Mouse (Mus musculus): ENCODE measurements around the gene Tbc1d10c. TPM values are rescaled to one million over a fixed set of nuclear protein-coding genes. Genes with fewer than 3 reads are reported as not detected.

The Tbc1d10c gene
- polyA plus RNA-seq, 1 experiment from 2014 or later, result 0.94 TPM

DNA sequence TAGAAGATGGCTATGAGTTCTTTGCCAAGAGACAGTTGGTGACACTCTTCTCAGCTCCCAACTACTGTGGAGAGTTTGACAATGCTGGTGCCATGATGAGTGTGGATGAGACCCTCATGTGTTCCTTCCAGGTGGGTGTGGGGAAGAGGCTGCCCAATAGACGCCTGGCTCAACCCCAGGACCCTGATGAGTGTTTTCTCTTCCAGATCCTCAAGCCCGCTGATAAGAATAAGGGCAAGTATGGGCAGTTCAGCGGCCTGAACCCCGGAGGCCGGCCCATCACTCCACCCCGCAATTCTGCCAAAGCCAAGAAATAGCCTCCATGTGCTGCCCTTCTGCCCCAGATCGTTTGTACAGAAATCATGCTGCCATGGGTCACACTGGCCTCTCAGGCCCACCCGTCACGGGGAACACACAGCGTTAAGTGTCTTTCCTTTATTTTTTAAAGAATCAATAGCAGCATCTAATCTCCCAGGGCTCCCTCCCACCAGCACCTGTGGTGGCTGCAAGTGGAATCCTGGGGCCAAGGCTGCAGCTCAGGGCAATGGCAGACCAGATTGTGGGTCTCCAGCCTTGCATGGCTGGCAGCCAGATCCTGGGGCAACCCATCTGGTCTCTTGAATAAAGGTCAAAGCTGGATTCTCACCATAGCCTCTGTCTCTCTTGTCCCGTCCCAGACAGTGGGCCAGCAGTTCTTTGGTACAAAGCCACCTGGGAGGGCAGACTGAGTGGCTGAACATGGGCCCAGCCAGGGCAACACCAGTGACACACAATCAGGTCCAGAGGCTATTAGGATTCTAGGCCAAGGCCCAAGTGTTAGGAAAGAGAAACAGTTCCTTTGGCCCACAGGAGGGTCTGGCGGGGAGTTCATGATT, 3.9 kb upstream of the Tbc1d10c start:
- Histone ChIP-seq H3K36me3 (peaks cover 68% of the 10 kb centered on the region), H3K27ac (no peak overlapping the region), H3K9me3 (no peaks in the 10 kb centered on the region), H3K4me1 (peaks cover 60% of the 10 kb centered on the region), H3K27me3 (ENCODE audit: insufficient read depth, poor library complexity, severe bottlenecking) (no peaks in the 10 kb centered on the region), H3K4me3 (peak overlapping the region; percentile 12; the same call in 1 of the 2 replicates)
- 77% methylated on average over 12 of the region's 12 CpGs for WGBS
- no peak for DNase-seq (ENCODE audit: low spot score)

DNA sequence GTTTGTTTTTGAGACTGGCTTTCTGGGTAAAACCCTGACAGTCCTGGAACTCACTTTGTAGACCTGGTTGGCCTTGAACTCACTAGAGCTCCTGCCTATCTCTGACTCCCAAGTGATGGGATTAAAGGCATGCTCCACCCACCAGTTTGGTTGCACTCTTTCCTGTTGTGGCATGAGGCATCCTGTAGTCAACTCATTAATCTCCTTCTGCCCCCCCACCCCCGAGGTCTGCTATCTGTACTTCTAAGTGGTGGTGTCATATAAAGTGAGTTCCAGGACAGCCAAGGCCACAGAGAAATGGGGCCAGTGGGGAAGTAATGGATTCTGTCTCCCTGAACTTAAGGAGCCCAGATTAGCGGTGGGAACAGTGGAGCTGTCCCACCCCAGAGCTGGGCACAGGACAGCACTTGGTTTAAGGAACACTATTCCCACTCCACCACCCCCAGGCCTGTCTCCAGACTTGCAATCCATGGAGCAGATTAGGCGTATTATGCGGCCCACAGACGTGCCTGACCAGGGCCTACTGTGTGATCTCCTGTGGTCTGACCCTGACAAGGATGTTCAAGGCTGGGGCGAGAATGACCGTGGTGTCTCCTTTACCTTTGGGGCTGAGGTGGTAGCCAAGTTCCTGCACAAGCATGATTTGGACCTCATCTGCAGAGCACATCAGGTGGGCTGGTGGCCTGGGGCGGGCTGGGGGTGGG, 3.1 kb upstream of the Tbc1d10c start:
- Histone ChIP-seq H3K27me3 (ENCODE audit: insufficient read depth, poor library complexity, severe bottlenecking) (0 out of 2 replicates have a peak, but pooled peaks cover 1% of the 10 kb centered on the region), H3K9me3 (no peaks in the 10 kb centered on the region), H3K27ac (no peak overlapping the region; the same call in 1 of the 2 replicates), H3K4me3 (peak overlapping the region; percentile 83), H3K36me3 (peaks cover 60% of the 10 kb centered on the region), H3K4me1 (peaks cover 54% of the 10 kb centered on the region)
- no peak for DNase-seq (ENCODE audit: low spot score)
- 77% methylated on average over 8 of the region's 8 CpGs for WGBS

DNA sequence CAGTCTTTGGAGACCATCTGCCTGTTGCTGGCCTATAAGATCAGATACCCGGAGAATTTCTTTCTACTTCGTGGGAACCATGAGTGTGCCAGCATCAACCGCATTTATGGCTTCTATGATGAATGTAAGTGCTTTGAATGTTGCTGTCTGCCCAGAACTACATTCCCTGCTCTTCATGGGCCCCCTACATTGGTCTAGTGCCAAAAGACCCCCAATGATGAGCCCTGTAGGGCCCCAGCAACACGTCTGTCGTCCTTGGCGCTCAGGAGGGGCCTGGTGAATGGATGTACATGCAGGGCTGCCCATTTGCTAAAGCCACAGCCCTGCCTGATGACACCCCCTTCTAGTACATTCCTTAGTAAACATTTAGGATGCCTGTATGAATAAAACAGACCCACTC, 2.0 kb upstream of the Tbc1d10c start:
- 0 out of 2 replicates have a peak, but pooled peaks cover 3% of the 10 kb centered on the region for H3K27me3 ChIP-seq (ENCODE audit: insufficient read depth, poor library complexity, severe bottlenecking)
- no peak for DNase-seq (ENCODE audit: low spot score)
- peak overlapping the region; percentile 99 for H3K27ac ChIP-seq
- H3K9me3 ChIP-seq, result no peaks in the 10 kb centered on the region
- peaks cover 50% of the 10 kb centered on the region for H3K36me3 ChIP-seq
- H3K4me1 ChIP-seq, result peaks cover 50% of the 10 kb centered on the region
- WGBS, result 67% methylated on average over 6 of the region's 6 CpGs
- peak overlapping the region; percentile 83 for H3K4me3 ChIP-seq

DNA sequence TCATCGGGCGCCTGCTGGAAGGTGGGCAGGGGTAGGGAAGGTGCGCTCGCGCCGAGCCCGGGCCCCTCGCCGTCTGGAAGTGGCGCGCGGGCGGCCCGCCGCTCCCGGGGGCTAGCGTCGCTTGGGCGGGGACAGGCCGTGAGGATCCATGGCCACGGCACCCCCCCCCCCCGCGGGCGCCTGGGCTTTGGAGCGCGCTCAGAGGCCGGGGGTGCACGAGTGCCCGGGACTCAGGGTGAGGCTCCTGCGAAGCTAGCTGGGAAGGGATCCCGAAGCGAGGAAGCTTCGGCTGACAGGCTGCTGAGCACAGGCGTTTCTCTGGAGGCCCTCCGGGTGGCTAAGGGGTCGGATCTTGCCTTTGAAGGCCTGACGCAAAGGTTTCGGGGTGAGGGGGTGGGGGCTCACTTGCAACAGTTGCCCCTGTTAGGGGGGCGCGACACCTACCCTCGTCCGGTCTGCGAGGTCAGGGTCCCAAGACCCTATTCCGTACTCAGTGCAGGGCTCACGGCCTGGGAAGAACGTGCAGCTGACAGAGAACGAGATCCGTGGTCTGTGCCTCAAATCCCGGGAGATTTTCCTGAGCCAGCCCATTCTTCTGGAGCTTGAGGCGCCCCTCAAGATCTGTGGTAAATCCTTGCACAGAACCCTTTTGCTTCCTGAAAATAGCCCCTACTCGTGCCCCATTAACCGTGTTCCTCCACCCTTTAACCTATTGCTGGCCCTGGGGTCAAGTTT, 1.3 kb upstream of the Tbc1d10c start:
- H3K36me3 ChIP-seq, result peaks cover 43% of the 10 kb centered on the region
- H3K27ac ChIP-seq, result peak overlapping the region; percentile 99
- H3K4me1 ChIP-seq, result peaks cover 57% of the 10 kb centered on the region
- WGBS, result 1% methylated on average over 52 of the region's 52 CpGs
- peak overlapping the region; percentile 83 for H3K4me3 ChIP-seq
- H3K9me3 ChIP-seq, result no peaks in the 10 kb centered on the region
- DNase-seq (ENCODE audit: low spot score), result no peak
- 0 out of 2 replicates have a peak, but pooled peaks cover 3% of the 10 kb centered on the region for H3K27me3 ChIP-seq (ENCODE audit: insufficient read depth, poor library complexity, severe bottlenecking)

DNA sequence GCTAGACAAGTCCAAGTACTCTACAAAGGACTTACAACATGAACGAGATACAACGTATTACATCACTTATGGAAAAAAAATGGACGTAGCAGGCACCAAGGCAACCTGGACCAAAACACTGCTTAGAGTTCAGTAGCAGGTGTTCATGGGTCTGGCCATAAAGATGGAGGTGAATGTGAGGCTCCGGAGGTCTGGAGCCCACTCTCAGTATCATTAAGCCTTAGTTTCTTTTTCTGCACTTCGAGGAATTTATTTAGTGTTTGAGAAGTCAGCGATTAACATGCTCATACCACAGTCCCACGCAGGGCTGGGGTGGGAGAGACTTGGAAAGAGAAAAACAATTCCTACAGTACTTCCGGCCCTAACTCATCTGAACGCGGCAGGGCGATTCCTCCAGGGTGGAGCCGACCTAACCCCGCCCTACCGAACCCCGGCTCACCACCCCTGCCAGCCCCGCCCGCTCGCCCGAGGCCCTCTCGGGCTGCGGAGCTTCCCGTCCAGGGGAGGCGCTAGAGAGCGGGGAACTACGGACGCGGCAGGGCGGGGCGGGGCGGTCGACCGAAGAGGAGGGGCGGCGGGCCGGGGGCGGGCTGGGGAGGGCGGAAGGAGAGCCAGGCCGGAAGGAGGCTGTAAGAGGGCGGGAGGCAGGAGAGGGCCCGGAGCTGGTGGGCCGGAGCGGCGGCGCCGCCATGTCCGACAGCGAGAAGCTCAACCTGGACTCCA, 605 bp upstream of the Tbc1d10c start, which contains the start of gene Ppp1ca:
Gene Ppp1ca (plus strand): TSS at position 538 of the 723 bp plus-strand sequence.
- 6% methylated on average over 45 of the region's 47 CpGs for WGBS
- Histone ChIP-seq H3K9me3 (no peaks in the 10 kb centered on the region), H3K27ac (peak within 1 kb of the TSS; percentile 99), H3K36me3 (peaks cover 36% of the 10 kb centered on the region), H3K27me3 (ENCODE audit: insufficient read depth, poor library complexity, severe bottlenecking) (0 out of 2 replicates have a peak, but pooled peaks cover 3% of the 10 kb centered on the region), H3K4me3 (peak within 1 kb of the TSS; percentile 83), H3K4me1 (peaks cover 54% of the 10 kb centered on the region)
- peak; percentile 98 for DNase-seq (ENCODE audit: low spot score)

DNA sequence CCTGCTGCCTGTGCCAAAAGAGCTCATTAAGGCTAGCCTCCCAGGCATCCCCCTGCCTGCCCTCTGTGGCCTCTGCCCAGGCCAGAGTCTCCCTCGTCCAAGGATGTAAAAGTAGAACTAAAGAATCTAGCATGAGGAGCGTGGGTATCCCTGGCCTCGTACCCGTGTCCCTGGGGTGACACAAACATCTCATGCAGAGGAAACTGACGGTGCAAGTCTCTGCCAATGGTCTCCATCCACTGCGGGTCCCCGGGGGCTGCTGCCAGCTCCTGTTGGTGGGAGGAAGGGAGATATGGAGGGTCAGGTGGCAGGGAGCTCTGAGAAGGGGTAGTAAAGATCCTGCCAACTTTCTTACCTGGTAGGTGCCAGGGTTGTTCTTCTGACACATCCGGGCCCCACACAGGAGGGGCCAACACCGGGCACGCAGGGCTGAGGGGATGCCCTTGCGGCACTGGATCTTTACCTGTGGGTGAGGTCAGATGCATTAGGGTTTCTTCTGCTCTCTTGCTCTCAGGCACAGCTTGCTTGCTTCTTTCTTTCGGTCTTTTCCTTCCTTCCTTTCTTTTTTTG, 1.9 kb downstream of the Tbc1d10c start:
- 0 out of 2 replicates have a peak, but pooled peaks cover 3% of the 10 kb centered on the region for H3K27me3 ChIP-seq (ENCODE audit: insufficient read depth, poor library complexity, severe bottlenecking)
- peaks cover 56% of the 10 kb centered on the region for H3K4me1 ChIP-seq
- 83% methylated on average over 12 of the region's 12 CpGs for WGBS
- no peak overlapping the region for H3K27ac ChIP-seq
- peaks cover 11% of the 10 kb centered on the region for H3K36me3 ChIP-seq
- no peaks in the 10 kb centered on the region for H3K9me3 ChIP-seq
- H3K4me3 ChIP-seq, result no peak overlapping the region
- no peak for DNase-seq (ENCODE audit: low spot score)

DNA sequence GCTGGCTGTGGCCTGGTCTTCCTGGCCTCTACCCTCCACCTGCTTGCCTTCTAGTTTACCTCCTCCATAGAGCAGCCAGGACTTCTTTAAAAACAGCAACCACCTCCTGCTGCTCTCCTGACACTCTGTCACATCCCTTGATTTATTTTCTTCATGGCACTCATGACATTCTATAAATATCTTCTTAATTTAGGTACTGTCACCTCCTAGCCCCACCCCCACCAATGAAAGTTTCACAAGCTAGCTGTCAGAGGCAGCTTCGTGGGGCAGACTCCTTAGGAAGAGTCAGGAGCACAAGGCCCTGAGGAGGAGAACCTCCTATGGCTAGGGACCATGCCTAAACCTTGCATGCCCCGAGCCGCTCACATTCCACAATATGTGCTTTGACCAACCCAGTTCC, 3.8 kb downstream of the Tbc1d10c start:
- Histone ChIP-seq H3K4me3 (no peak overlapping the region), H3K36me3 (no peaks in the 10 kb centered on the region), H3K27me3 (ENCODE audit: insufficient read depth, poor library complexity, severe bottlenecking) (0 out of 2 replicates have a peak, but pooled peaks cover 6% of the 10 kb centered on the region), H3K4me1 (peaks cover 49% of the 10 kb centered on the region), H3K9me3 (no peaks in the 10 kb centered on the region), H3K27ac (peak overlapping the region; percentile 25; the same call in 1 of the 2 replicates)
- no peak for DNase-seq (ENCODE audit: low spot score)
- WGBS, result 65% methylated on average over 3 of the region's 3 CpGs

DNA sequence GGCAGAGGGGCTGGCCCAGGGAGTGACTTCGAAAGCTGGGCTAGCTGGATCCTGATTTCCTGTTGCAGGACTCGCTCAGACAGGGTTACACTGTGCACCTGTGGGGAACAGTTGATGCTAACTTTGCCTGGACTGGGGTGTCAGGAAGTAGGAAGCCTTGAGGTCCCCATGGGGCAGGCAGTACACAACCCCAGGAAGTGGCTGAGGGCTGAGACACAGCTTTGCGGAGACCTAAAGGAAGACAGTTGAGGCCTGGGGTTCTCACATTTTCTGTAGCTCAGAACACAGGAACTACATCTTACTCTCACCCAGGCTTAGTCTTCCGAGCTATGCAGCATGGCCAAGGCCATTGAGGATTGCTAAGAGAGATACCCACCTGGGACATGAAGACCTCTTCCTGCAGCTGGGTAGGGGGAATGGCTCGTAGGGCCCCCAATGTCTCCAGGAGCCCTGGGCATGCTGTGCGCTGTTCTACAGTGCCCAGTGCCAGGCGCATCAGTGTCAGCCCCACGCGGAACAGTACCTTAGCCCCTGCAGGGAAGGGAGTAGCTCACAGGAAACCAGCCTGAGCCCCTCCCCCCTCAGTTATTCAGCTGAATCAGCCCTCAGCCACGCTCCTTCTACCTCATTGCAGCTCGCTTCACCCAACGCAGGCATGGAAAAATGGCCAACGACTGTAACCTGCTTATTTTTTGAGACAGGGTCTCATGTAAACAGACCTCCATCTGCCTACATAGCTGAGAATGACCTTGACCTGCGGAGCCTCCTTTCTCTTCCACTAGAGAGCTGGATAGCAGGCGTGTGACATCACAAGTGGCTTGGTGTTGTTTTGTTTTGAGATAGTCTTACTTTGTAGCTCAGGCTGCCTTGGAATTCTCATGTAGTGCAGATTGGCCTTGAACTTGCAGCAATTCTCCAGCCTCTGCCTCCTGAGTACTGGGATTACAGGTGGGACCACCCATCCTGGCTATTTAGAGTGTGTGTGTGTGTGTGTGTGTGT, 5.8 kb downstream of the Tbc1d10c start:
- peak overlapping the region; percentile 77 for H3K27ac ChIP-seq
- no peak for DNase-seq (ENCODE audit: low spot score)
- H3K27me3 ChIP-seq (ENCODE audit: insufficient read depth, poor library complexity, severe bottlenecking), result 0 out of 2 replicates have a peak, but pooled peaks cover 6% of the 10 kb centered on the region
- WGBS, result 45% methylated on average over 15 of the region's 15 CpGs
- H3K36me3 ChIP-seq, result no peaks in the 10 kb centered on the region
- no peaks in the 10 kb centered on the region for H3K9me3 ChIP-seq
- no peak overlapping the region for H3K4me3 ChIP-seq
- peaks cover 41% of the 10 kb centered on the region for H3K4me1 ChIP-seq

DNA sequence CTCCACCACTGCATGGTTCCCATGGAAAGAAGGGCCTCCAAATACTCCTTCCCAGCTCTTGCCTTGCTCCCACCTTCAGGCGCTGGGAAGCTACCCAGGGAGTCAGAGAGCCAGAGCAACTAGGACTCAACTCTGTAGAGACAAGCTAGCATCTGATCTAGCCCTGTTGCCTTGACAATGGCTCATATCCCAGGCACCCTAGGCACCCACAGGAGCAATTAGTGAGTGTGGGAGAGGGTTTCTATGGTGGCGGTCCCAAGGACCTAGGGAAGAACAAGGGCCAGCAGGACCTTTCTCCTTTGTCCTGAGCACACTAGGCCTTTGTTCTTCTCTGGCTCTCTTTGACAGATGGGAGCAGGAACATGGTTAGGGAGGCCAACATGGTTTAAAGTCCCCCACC, 7.4 kb downstream of the Tbc1d10c start:
- no peaks in the 10 kb centered on the region for H3K36me3 ChIP-seq
- no peak for DNase-seq (ENCODE audit: low spot score)
- no peak overlapping the region for H3K27ac ChIP-seq
- H3K4me1 ChIP-seq, result peaks cover 41% of the 10 kb centered on the region
- H3K27me3 ChIP-seq (ENCODE audit: insufficient read depth, poor library complexity, severe bottlenecking), result 0 out of 2 replicates have a peak, but pooled peaks cover 3% of the 10 kb centered on the region
- WGBS, result 74% methylated on average over 2 of the region's 2 CpGs
- H3K9me3 ChIP-seq, result no peaks in the 10 kb centered on the region
- H3K4me3 ChIP-seq, result no peak overlapping the region

DNA sequence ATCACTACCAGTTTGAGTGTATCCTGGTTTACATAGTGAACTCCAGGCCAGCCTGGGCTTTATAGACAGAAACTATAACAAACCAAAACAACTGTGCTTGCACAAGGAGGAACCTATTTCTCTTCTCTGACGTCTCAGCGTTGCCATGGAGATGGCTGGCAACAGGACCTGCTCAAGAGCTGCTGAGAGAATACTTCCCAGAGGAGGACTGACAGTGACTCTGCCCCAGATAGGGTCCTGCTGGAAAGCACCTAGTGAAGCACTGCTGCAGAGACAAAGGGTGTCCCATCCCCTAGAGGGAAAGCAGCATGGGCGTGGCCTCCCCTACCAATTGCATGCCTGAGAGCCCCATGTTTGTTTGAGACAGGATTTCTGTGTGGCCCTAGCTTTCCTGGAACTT, 9.2 kb downstream of the Tbc1d10c start:
- 43% methylated on average over 3 of the region's 3 CpGs for WGBS
- no peak for DNase-seq (ENCODE audit: low spot score)
- H3K27me3 ChIP-seq (ENCODE audit: insufficient read depth, poor library complexity, severe bottlenecking), result peaks cover 4% of the 10 kb centered on the region; the same call in 1 of the 2 replicates

DNA sequence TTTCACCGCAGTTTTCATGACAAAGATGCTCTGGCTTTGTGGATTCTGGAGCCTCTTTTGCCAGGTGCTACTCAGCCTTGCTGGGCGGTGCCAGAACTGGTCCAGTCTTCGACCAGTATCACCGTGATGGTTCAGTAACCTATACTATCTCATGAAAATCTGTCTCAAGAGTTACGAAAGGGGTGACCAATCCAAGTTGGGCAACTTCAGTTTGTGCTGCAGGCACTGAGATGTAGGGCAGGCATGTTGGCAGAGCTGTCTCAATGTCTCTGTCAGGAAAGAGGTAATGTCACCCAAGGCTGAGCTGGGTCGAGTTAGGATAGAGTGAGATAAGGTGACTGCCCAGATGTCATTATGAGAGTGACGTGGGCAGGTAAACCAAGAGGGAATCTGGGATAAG, 10.7 kb downstream of the Tbc1d10c start:
- H3K4me1 ChIP-seq, result peaks cover 31% of the 10 kb centered on the region
- H3K4me3 ChIP-seq, result no peak overlapping the region
- no peak overlapping the region for H3K27ac ChIP-seq
- DNase-seq (ENCODE audit: low spot score), result no peak
- H3K27me3 ChIP-seq (ENCODE audit: insufficient read depth, poor library complexity, severe bottlenecking), result peaks cover 8% of the 10 kb centered on the region; the same call in 1 of the 2 replicates
- WGBS, result 82% methylated on average over 7 of the region's 7 CpGs
- no peaks in the 10 kb centered on the region for H3K9me3 ChIP-seq
- H3K36me3 ChIP-seq, result no peaks in the 10 kb centered on the region

More for the DNA sequence above, 9.2 kb downstream of the Tbc1d10c start:
- Histone ChIP-seq H3K27ac (no peak overlapping the region), H3K36me3 (no peaks in the 10 kb centered on the region), H3K9me3 (no peaks in the 10 kb centered on the region), H3K4me3 (no peak overlapping the region), H3K4me1 (peaks cover 34% of the 10 kb centered on the region)

All from heart, embryonic 10.5 days (tissue).